Mouse (Mus musculus) heart, embryonic 13.5 days (tissue): Measurements from ENCODE around the gene Myd88. TPM values are rescaled to one million over a fixed set of nuclear protein-coding genes. Genes with fewer than 3 reads are reported as not detected.

Experiments
- ATAC-seq: fragments of 200-750 bp; cut with Nextera tagmentation; 2 replicates; pipeline ENCODE4 v1.8.0; 2017; ENCODE audit warnings: moderate TSS enrichment; ENCODE audit not compliant: insufficient number of reproducible peaks, low FRiP score, low TSS enrichment; ENCODE audit errors: extremely low read depth
- H3K27ac ChIP-seq: fragments of 300-500 bp; sonication (generic); replicated peaks from 2 replicates; pipeline ENCODE4 v1.5.1; 2015; ENCODE audit warnings: moderate library complexity, mild to moderate bottlenecking, inconsistent platforms
- H3K27me3 ChIP-seq: fragments of 300-500 bp; sonication (generic); replicated peaks from 2 replicates; pipeline ENCODE4 v1.6.1; 2015; ENCODE audit warnings: mild to moderate bottlenecking, inconsistent platforms
- H3K36me3 ChIP-seq: fragments of 300-500 bp; sonication (generic); 2 replicates; pipeline ENCODE4 v1.6.1; 2015; ENCODE audit warnings: mild to moderate bottlenecking, inconsistent platforms
- H3K4me1 ChIP-seq: fragments of 300-500 bp; sonication (generic); 2 replicates; pipeline ENCODE4 v1.6.1; 2015; ENCODE audit warnings: inconsistent platforms
- H3K4me2 ChIP-seq: fragments of 300-500 bp; sonication (generic); 2 replicates; pipeline ENCODE4 v1.6.1; 2015; ENCODE audit warnings: inconsistent platforms, mild to moderate bottlenecking, moderate library complexity
- H3K4me3 ChIP-seq: fragments of 300-500 bp; sonication (generic); 2 replicates; pipeline ENCODE4 v1.5.1; 2015; ENCODE audit warnings: moderate library complexity, mild to moderate bottlenecking, inconsistent platforms
- H3K9ac ChIP-seq: fragments of 300-500 bp; sonication (generic); 2 replicates; pipeline ENCODE4 v1.6.1; 2015; ENCODE audit warnings: inconsistent platforms, mild to moderate bottlenecking, moderate library complexity
- H3K9me3 ChIP-seq: fragments of 300-500 bp; sonication (generic); 2 replicates; pipeline ENCODE4 v1.6.1; 2016; ENCODE audit warnings: inconsistent platforms
- WGBS: fragments of 180-500 bp; shearing (Covaris S2); methylation state at CpG from one replicate; pipeline ENCODE4 v1.1.7; 2015; ENCODE audit warnings: mixed read lengths; 5-methylcytosine and 5-hydroxymethylcytosine counted together
- polyA plus RNA-seq: library from polyadenylated mRNA; unstranded; fragments of >200 nt; fragmentation: Nextera tagmentation; extraction: Ambion mirVana; gene quantifications from 2 replicates; pipeline ENCODE4 v1.2.1, GENCODE M21; 2015

Myd88 gene
- polyA plus RNA-seq, 1 experiment from 2014 or later = 14.2 TPM

- WGBS = 44% methylated on average over 12 of the region's 12 CpGs
- Histone ChIP-seq H3K4me2 (no peak overlapping the region), H3K4me1 (peaks cover 24% of the 10 kb centered on the region), H3K27ac (no peak overlapping the region; the same call in 1 of the 2 replicates), H3K27me3 (peaks cover 2% of the 10 kb centered on the region; the same call in 1 of the 2 replicates), H3K36me3 (no peaks in the 10 kb centered on the region), H3K4me3 (no peak overlapping the region), H3K9me3 (no peaks in the 10 kb centered on the region), H3K9ac (peak overlapping the region; percentile 24; the same call in 1 of the 2 replicates)
- no peak for ATAC-seq
These were observed 22.0 kb upstream of the Myd88 start for GRCm38 (mm10) chr9:119363229-119363628.

DNA sequence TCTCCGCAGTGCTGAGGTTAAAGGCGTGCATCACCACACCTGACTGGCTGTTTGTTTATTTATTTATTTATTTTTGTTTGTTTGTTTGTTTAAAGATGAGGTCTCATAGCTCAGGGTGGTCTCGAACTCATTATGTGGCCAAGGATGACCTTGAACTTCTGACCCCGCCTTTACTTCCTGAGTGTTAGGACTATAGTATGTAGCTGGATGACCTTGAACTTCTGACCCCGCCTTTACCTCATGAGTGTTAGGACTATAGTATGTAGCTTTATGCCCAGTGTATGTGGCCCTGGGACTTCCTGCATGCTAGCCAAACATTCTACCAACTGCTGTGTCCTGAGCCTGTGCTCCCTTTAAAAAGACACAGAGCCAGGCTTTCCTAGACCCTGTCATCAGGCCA, 20.2 kb upstream of the Myd88 start:
- no peak for ATAC-seq
- no peak overlapping the region for H3K4me3 ChIP-seq
- H3K36me3 ChIP-seq = no peaks in the 10 kb centered on the region
- no peak overlapping the region for H3K27ac ChIP-seq
- no peak overlapping the region for H3K9ac ChIP-seq
- H3K9me3 ChIP-seq = no peaks in the 10 kb centered on the region
- no peak overlapping the region for H3K4me2 ChIP-seq
- 80% methylated on average over 5 of the region's 5 CpGs for WGBS
- peaks cover 31% of the 10 kb centered on the region for H3K4me1 ChIP-seq
- peaks cover 5% of the 10 kb centered on the region; the same call in 1 of the 2 replicates for H3K27me3 ChIP-seq

GRCm38 (mm10) chr9:119358058-119358429, 16.8 kb upstream of the Myd88 start:
- 47% methylated on average over 9 of the region's 9 CpGs for WGBS
- no peak for ATAC-seq
- Histone ChIP-seq H3K9ac (peak overlapping the region; percentile 86), H3K4me2 (peak overlapping the region; percentile 98), H3K4me1 (peaks cover 16% of the 10 kb centered on the region), H3K9me3 (no peaks in the 10 kb centered on the region), H3K36me3 (no peaks in the 10 kb centered on the region), H3K27ac (no peak overlapping the region), H3K27me3 (peaks cover 5% of the 10 kb centered on the region; the same call in 1 of the 2 replicates), H3K4me3 (peak overlapping the region; percentile 77)

DNA sequence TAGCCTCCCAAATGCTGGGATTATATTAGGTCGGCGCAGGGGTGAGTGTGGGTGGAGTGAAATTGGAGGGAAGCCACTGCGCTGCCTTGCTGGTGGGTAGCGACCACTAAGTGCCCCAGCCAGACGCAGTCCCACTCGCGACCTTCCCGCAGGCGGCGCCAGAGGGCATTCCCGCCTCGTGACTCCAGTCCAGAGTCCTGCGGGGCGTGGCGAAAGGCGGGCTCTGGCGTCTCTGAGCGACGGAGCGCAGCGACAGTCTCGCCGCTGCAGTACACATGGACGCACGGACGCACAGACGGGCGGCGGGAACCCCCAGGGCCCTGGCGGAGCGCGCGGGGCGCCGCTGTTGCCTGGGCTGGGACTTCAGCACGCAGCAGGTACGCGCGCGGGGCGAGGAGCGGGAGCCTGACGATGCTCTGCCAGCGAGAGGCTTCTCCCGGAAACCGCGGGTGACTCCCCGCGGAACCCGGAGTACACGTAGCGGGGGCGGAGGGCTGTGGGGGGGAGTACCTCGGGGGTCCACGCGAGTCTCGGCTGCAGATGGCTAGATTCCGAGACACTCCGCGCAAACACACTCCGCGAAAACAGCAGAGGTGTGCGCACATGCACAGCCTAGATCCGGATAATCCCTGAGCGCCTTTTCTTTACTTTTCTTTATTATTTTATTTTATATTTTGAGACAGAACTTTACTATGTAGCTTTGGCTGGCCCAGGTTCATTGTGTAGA, 16.3 kb upstream of the Myd88 start, which contains the start of gene Xylb:
Gene Xylb, plus strand, starts transcription at position 51 of the 727 bp plus-strand sequence.
- Histone ChIP-seq H3K4me2 (peak within 1 kb of the TSS; percentile 98), H3K36me3 (no peaks in the 10 kb centered on the region), H3K9me3 (no peaks in the 10 kb centered on the region), H3K27ac (no peak within 1 kb of the TSS), H3K27me3 (peaks cover 5% of the 10 kb centered on the region; the same call in 1 of the 2 replicates), H3K9ac (peak within 1 kb of the TSS; percentile 86), H3K4me3 (peak within 1 kb of the TSS; percentile 77), H3K4me1 (peaks cover 11% of the 10 kb centered on the region)
- WGBS = 3% methylated on average over 65 of the region's 65 CpGs
- peak; percentile 55 for ATAC-seq

DNA sequence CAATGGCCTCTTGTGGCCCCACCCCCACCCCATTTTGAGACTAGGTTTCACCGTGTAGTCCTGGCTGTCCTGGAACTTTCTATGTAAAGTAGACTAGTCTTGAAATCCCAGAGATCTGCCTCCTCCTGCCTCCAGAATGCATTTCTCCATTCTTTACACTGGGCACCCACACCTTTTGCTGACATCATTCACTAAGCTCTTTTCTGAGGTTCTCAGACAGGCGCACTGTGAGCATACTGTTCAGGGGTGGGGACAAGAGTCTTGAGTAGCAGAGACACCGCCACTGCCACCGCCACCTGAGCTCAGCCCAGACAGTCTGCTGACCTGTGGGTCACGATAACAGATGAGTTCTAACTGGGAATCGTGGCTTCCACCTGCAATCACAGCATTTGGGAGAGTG, 14.7 kb upstream of the Myd88 start:
- Histone ChIP-seq H3K27me3 (peaks cover 5% of the 10 kb centered on the region; the same call in 1 of the 2 replicates), H3K9me3 (no peaks in the 10 kb centered on the region), H3K4me2 (no peak overlapping the region), H3K9ac (no peak overlapping the region), H3K4me1 (peaks cover 7% of the 10 kb centered on the region), H3K27ac (no peak overlapping the region), H3K36me3 (peaks cover 6% of the 10 kb centered on the region), H3K4me3 (no peak overlapping the region)
- no peak for ATAC-seq
- 72% methylated on average over 6 of the region's 6 CpGs for WGBS

- H3K27me3 ChIP-seq = peaks cover 5% of the 10 kb centered on the region; the same call in 1 of the 2 replicates
- WGBS = 73% methylated on average over 6 of the region's 6 CpGs
- no peak overlapping the region for H3K9ac ChIP-seq
- H3K4me3 ChIP-seq = no peak overlapping the region
- no peak for ATAC-seq
- no peak overlapping the region for H3K27ac ChIP-seq
- H3K36me3 ChIP-seq = peaks cover 23% of the 10 kb centered on the region
- no peak overlapping the region for H3K4me2 ChIP-seq
- H3K4me1 ChIP-seq = peaks cover 7% of the 10 kb centered on the region
- no peaks in the 10 kb centered on the region for H3K9me3 ChIP-seq
These were observed 12.7 kb upstream of the Myd88 start for GRCm38 (mm10) chr9:119353926-119354325.

DNA sequence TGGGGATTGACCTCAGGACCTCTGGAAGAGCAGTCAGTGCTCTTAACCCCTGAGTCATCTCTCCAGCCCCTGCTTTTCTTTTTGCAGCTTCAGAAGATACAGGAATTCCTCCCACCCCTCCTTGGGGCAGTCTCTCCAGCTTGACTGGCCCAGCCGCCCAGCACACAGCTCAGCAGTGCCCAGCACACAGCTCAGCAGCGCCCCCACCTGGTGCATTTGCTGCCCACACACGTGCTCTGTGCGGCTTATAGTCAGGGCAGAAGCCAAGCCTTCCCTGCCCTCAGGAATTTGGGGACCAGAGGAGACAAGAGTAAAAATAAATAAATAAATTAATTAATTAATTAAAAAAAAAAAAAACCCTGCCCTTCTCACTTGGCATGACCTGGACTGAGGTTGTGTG, 10.8 kb upstream of the Myd88 start:
- WGBS = 16% methylated on average over 4 of the region's 4 CpGs
- no peak overlapping the region for H3K27ac ChIP-seq
- H3K36me3 ChIP-seq = peaks cover 39% of the 10 kb centered on the region
- H3K4me3 ChIP-seq = no peak overlapping the region
- no peaks in the 10 kb centered on the region for H3K9me3 ChIP-seq
- H3K27me3 ChIP-seq = no peaks in the 10 kb centered on the region
- no peak overlapping the region for H3K9ac ChIP-seq
- ATAC-seq = no peak
- H3K4me1 ChIP-seq = no peaks in the 10 kb centered on the region
- no peak overlapping the region for H3K4me2 ChIP-seq

- 82% methylated on average over 10 of the region's 10 CpGs for WGBS
- H3K9ac ChIP-seq = no peak overlapping the region
- ATAC-seq = no peak
- H3K27me3 ChIP-seq = no peaks in the 10 kb centered on the region
- H3K27ac ChIP-seq = no peak overlapping the region
- H3K4me1 ChIP-seq = no peaks in the 10 kb centered on the region
- no peaks in the 10 kb centered on the region for H3K9me3 ChIP-seq
- H3K4me2 ChIP-seq = no peak overlapping the region
- H3K36me3 ChIP-seq = peaks cover 49% of the 10 kb centered on the region
- H3K4me3 ChIP-seq = no peak overlapping the region
These were observed 9.9 kb upstream of the Myd88 start for GRCm38 (mm10) chr9:119350947-119351705.

GRCm38 (mm10) chr9:119350531-119350930, 9.3 kb upstream of the Myd88 start:
- WGBS = 86% methylated on average over 3 of the region's 3 CpGs
- no peak for ATAC-seq
- Histone ChIP-seq H3K27me3 (no peaks in the 10 kb centered on the region), H3K4me3 (no peak overlapping the region), H3K4me2 (no peak overlapping the region), H3K4me1 (no peaks in the 10 kb centered on the region), H3K9me3 (no peaks in the 10 kb centered on the region), H3K36me3 (peaks cover 55% of the 10 kb centered on the region), H3K27ac (no peak overlapping the region), H3K9ac (no peak overlapping the region)

GRCm38 (mm10) chr9:119346376-119346775, 5.2 kb upstream of the Myd88 start:
- WGBS = 84% methylated on average over 8 of the region's 8 CpGs
- Histone ChIP-seq H3K36me3 (peaks cover 81% of the 10 kb centered on the region), H3K4me3 (no peak overlapping the region)

GRCm38 (mm10) chr9:119342728-119343127, 1.5 kb upstream of the Myd88 start:
- Histone ChIP-seq H3K36me3 (peaks cover 51% of the 10 kb centered on the region), H3K4me2 (peak overlapping the region; percentile 87; the same call in 1 of the 2 replicates), H3K27ac (no peak overlapping the region), H3K9ac (0 out of 2 replicates have a peak overlapping the region, but pooled peaks have one; percentile 19), H3K4me3 (no peak overlapping the region), H3K27me3 (no peaks in the 10 kb centered on the region), H3K4me1 (peaks cover 27% of the 10 kb centered on the region), H3K9me3 (no peaks in the 10 kb centered on the region)
- WGBS = 85% methylated on average over 7 of the region's 7 CpGs
- ATAC-seq = no peak

More at GRCm38 (mm10) chr9:119346376-119346775, 5.2 kb upstream of the Myd88 start:
- no peak overlapping the region for H3K4me2 ChIP-seq
- H3K27me3 ChIP-seq = no peaks in the 10 kb centered on the region
- no peak for ATAC-seq
- no peaks in the 10 kb centered on the region for H3K9me3 ChIP-seq
- peaks cover 14% of the 10 kb centered on the region for H3K4me1 ChIP-seq
- H3K27ac ChIP-seq = no peak overlapping the region
- H3K9ac ChIP-seq = no peak overlapping the region
